Mouse (Mus musculus) left cerebral cortex, postnatal 4 days (tissue): ENCODE measurements around the gene Rhno1. TPM values are rescaled to one million over a fixed set of nuclear protein-coding genes. Genes with fewer than 3 reads are reported as not detected.

ENCODE experiments used
- DNase-seq: peaks from one replicate; pipeline ENCODE4 v3.0.0-alpha.2; 2022
- intact Hi-C: fragments of 180-260 bp; cut with DNase I; formaldehyde crosslinking; loops from one replicate; pipeline ENCODE4 v1.15.1; 2025
- total RNA-seq, 2 experiments: library from RNA; stranded (reverse); gene quantifications; 2 replicates each; pipeline ENCODE4 v1.2.3; 2021

Rhno1 gene
- total RNA-seq, 2 experiments from 2014 or later, result 35.5 to 36.8 TPM

DNA sequence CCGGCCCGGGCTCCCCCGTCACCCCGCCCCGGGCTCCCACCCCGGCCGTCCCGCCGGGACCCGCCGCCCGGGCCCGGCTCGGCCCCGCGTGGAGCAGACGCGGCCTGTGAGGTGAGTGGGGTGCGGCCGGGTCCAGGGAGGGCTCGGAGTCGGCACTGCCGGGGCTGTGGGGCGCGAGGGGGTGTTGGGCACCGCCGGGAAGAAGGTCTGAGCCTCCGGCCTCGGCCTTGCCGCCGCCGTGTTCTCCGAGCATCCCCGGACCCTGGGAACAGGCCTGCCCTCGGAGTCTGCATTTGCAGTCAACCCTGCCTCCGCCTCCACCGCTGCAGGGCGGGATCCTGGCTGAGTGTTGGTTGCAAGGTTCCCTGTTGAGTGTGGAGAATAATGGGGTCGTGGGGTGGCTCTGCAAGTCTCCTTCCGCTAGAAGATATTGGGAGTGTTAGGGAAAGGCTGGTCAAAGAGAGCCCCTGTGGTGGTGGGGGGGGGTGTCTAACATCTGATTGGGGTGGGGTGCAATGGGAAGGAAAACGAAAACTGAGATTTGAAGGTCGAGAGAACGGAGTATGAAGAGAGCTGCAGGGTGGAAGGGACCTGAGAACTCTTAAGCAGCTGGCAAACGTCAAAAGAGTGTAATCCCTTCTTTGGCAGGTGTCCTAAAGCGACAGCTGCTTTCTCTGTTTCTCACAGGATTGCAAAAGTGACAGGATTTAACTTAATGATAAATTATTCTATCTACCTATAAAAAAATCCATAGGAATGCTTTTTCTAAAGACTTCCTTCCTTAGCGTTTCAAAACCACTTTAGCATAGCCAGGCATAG lies 505 bp upstream of the Rhno1 start:
- intact Hi-C loops, result no loop called here
- DNase-seq, result peak; percentile 45

DNA sequence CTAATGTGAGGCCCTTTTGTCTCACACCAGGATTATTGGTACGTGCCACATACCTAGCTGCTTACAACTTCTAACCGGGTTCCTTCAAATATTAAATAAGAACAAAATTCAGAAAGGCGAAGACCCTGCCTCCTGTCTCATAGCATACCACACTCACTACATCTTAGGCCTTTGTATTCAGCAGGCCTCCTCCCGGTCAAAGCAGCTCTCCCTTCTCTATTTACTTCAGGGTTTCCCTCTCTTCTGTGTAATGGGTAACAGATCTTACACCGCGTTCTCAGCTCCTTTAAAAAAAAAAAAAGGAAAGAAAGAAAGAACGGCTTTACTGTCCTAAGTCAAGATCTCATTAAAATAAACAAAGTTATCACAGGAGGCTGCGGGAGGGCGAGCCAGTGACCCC lies 810 bp downstream of the Rhno1 start:
- DNase-seq, result no peak
- intact Hi-C loops, result no loop called here

DNA sequence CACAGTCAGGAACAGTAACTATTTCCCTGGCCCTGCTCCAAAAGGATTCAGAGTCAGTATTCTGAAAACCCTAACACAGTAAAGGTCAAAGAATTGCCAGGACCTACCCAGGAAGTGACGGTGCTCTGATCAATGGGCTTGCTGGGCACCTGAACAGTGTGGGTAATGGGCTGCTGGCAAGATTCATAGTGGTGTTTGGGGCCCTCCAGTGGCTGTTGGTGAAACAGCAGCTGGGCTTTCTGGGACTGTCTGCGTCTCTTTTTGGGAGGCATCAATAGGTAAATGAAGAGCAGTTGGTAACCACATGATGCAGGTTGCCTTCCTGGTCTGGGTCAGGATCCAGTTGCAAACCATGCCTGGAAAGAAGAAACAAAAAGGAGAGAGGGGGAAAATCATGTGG lies 3.7 kb downstream of the Rhno1 start:
- DNase-seq, result peak; percentile 69
- intact Hi-C loops, result loop anchor here (5.0 kb wide), 1 partner anchor 42 kb away; no protein-coding TSS in a partner anchor

DNA sequence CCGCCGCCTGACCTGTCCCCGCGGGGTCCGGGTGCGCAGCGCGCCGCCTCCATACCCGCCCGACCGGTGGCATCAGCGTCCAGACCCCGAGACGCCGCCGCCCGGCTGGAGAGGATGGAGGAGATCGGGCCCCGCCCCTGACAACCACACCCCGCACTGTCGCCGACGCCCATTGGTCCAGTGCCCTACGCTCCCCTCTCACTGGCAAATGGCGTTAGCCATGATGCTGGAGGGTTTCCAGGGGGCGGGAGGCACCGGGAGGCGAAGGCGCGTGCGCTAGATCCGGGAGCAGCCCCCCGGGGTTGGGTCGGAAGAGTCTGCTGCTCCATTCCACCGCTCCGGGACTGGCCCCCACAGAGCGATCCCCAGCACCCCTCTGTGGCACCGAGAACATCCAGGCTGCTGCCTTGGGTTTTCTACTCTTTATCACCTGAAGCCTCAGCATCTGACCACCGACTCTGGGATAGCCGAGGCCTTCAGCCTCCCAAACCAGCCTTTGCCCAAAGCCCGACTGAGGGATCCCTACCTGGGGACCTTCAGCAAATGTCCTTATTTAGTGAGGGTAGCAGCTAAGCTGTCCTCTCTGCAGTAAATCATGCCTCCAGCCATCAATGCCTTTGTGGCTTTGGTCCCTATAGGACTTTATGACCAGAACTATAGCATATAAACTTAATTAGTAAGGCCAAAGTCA lies 6.8 kb downstream of the Rhno1 start, which contains the start of gene Tulp3:
Gene Tulp3, minus strand, starts transcription at position 126 of the 691 bp plus-strand sequence.
- DNase-seq, result peak; percentile 99
- intact Hi-C loops, result loop anchor here (5.0 kb wide), 1 partner anchor 39 kb away; no protein-coding TSS in a partner anchor

DNA sequence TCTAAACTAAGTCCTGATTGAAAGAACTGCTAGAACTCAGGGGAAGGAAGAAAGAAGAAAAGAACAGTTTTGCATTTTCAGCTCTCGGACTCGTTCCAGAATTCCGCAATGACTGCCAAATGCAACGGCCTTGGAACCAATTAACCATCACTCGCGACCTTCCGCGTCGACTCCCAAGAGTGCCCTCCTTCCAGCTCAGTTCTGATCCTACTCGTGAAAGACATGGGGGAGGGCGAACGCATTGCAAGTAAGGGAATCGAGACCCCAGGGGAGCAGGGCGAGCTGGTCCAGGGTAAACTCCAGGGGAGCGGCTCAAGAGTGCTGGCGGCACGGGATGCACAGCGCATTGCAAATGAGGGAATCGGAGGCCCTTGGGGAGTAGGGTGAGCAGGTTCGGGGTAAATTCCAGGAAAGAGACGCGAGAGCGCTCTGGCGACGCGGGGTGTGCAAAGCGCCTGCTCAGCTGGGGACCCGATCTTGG lies 7.5 kb downstream of the Rhno1 start:
- intact Hi-C loops, result loop anchor here (5.0 kb wide), 1 partner anchor 38 kb away; no protein-coding TSS in a partner anchor
- DNase-seq, result peak; percentile 53

DNA sequence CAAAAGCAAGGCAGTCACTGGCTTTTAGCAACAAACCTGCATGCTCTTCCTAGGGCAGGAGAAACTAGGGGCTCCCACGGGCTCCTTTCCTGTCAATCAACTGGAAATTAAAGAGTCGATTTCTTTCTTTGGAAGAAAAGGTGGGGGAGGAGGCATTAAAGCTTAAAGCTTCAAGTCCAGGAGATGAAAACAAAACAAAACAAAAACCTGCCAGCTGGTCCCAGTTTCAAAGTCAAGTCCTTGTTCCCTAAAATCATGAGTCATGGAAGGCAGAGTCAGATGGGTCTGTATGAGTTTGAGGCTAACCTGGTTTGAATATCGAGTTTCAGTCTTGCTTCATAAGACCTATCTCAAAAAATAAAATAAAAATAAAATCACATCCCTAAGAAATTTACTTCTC lies 8.6 kb downstream of the Rhno1 start:
- intact Hi-C loops, result no loop called here
- no peak for DNase-seq

DNA sequence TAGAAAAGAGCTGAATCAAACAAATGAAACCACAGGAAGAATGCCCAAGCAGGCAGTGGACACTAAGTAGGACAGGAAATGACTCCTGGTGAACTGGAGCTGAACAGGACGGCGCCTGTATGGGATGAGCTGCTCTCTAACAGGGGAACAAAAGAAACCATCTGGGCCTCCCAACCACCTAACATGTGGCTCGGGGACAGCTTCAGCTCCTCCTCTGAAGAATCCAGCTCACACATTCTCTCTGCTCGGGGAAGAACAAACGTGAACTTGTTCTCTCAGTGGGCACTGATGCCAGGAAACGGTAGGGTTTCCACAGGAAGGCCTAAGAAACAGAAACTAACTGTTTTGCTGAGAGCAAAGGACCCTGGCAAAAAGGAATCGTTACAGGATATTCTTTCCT lies 13.0 kb downstream of the Rhno1 start:
- DNase-seq, result peak; percentile 35
- intact Hi-C loops, result no loop called here

DNA sequence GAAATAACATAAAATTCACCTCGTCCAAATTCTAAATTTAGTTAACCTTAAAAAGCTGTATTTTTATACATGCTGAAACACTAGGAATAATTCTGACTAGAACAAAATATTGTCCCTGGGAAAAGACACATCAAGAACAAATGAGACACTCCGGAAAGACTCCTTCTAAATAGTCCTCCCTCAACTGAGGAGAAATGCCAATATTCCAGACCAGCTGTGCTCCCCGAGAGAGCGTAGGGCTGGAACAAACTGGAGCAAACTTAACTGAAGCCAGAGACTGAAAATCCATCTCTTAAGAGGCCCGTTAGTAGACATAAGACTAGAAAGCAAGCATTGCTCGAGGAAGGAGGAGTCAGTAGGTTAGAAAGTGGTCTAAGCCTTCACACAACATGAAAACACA lies 15.9 kb downstream of the Rhno1 start:
- DNase-seq, result no peak
- intact Hi-C loops, result no loop called here

DNA sequence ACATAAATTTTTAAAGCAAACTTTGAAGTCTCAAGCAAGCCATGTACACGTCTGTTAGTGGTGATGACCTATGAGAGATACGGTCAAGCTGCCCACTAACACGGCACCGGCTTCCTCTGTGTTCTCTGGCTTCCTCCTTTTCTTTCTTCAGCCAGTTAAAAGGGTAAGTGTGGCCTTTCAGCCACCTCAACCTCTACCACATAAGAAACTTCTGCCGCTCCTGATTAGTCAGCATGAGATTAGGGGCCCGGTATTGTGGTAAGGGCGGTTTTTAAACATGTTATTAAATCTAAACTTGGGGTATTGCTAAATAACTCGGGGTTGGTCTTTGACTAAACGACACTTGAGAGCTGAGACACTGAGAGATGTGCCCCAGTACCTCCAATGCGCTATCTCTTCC lies 17.1 kb downstream of the Rhno1 start:
- intact Hi-C loops, result no loop called here

DNA sequence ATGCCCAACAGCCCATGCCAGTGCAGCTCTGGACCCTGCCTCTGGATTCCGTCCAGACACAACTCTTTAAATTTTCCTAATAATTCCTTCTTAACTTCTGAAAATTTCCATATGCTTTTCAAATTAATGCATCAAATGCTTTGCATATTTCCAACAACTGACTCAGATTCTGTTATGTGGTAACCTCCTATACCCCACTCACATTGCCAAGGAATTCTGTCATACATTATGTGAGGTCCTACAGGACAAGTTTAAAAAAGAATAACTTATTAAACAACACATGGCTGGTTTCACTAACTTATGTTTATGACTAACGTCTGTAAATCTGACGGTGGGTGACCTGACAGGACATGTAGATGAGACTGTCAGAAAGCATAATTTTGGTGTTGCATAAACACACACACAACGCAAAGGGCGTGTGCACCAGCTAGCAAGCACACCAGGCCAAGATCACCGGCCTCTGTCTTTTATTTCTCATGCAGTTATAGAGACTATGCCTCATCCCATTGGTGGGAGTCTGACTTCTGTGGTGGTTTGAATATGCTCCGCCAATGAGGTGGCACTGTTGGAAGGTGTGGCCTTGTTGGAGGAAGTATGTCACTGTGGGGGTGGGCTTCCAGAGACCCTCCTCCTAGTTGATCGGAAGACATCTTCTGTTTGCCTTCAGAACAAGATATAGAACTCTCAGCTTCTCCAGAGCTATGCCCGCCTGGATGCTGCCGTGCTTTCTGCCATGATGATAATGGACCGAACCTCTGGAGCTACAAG lies 20.6 kb downstream of the Rhno1 start:
- intact Hi-C loops, result no loop called here

More for the DNA sequence above, 17.1 kb downstream of the Rhno1 start:
- no peak for DNase-seq

DNA sequence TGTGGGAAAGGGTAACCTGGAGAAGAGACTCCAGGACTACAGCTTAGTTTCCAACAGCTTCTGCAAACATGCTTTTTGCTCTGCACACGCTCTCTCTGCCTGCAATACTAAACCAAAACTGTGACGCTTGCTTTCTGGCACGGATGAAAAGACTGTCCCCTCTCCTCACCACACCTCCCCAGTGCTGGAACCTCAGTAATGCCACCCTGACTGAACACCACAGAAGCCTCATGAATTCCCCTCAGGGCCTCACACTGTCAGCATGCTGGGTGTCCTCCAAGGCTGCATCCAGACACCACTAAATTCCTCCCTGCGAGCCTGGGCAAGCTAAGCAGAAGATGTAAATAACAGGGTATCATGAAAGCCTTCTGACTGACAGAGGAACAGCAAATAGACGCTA lies 23.8 kb downstream of the Rhno1 start:
- intact Hi-C loops, result no loop called here
- no peak for DNase-seq

More for the DNA sequence above, 20.6 kb downstream of the Rhno1 start:
- no peak for DNase-seq

DNA sequence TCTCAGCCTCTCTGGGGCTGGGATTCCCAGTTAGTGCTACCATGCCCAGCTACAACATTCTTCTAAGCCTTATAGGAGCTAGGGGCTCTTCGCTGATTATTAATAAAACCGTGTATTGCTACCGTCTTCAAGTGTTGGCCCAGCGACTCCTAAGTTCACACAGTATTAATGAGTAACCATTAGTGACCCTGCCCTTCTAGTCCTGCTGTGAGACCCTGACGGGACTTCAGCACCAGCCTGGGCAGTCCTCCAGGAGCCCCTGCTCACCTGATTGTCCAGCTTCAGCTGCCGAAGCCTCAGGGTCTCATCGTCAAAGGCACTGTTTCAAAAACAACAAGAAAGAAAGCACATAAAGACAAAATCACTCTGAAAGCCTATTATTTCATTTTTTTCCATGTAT lies 25.2 kb downstream of the Rhno1 start:
- DNase-seq, result no peak
- intact Hi-C loops, result no loop called here

DNA sequence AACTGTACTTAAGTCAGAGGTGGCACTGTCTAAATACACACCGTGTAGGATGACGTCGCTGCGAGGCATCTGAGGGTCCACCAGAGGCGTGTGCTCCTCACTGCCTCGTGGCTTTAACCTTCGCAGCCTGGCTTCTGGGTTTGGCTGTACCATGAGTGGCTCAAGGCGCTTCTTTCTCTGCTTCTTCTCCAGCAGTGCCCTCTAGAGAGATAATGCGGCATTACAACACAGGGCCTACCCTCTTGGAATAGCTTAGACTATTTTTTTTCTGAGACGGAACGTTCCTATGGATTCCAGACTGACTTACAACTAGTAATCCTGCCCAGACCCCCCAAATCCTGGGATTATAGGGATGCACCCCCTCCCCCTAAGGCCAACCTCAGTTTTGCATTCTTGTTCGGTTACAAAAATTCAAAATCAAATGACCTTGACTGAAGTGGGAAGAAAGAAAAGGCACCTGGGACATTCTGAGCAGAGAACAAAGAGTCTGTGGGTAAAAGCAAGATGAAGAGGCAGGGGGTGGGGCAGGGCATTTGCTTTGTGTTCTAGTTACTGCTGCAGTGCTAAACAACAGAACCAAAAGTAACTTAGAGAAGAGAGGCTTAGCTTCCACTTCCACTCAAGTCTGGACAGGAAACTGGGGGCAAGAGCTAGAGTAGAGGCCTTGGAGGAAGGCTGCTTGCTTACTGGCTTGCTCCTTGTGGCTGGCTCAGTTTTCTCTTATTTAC lies 28.1 kb downstream of the Rhno1 start:
- intact Hi-C loops, result loop anchor here (1.0 kb wide), 1 partner anchor 15 kb away; no protein-coding TSS in a partner anchor
- DNase-seq, result peak; percentile 81

DNA sequence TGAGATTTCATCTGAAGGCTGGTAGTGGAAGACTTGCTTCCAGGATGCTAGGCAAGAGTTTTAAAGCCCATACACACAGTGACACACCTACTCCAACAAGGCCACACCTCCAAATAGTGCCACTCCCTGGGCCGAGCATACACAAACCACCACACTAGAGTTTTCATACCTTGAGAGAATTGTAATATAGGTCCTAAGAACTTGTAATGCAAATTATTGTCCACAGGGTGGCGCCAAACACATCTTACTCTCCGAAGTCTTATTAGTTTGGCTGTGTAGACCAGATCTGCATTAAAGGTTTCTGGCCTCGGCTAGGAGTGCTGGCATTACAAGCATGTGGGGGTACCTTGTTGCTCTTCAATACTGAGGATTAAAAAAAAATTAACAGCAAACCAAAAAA lies 44.4 kb downstream of the Rhno1 start:
- intact Hi-C loops, result loop anchor here (5.0 kb wide), 2 partner anchors 39 to 94 kb away; partner anchors contain the start of gene Tulp3
- peak; percentile 51 for DNase-seq

DNA sequence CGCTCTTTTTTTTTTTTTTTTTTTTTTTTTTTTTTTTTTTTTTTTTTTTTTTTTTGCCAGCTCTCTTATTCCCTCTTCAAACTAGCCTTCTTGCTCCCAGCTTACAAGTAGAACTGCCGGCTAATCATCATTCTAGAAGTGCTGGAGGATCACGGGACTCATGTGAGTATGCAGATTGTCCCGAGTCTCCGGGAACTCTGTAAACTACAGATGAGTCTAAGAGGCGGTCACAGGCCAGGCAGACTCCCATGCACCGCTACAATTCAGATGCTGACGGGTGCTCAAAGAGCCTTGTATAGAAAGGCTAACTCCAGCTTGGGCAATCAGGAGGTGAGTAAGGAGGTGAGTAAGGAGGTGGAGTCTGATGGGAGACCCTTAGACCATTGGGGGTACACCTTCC lies 47.1 kb downstream of the Rhno1 start:
- DNase-seq, result no peak
- intact Hi-C loops, result loop anchor here (5.0 kb wide), 2 partner anchors 42 to 97 kb away; partner anchors contain the start of gene Tulp3

DNA sequence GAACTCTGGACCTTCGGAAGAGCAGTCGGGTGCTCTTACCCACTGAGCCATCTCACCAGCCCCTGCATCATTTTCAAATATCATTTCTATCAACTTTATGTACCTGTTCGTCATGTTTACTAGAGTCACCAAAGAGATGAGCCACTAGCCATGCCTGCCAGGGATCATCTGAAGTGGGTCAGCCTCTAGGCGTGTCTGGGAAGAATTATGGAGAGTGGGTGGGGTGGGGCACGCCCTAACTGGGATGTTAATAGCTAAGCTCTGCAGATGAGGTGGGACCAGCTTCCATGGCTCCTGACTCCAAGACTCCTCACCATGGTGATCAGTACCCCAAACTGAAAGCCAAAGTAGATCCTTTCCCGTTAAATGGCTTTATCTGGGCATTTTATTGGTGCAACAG lies 47.9 kb downstream of the Rhno1 start:
- intact Hi-C loops, result loop anchor here (5.0 kb wide), 2 partner anchors 43 to 98 kb away; partner anchors contain the start of gene Tulp3
- no peak for DNase-seq

DNA sequence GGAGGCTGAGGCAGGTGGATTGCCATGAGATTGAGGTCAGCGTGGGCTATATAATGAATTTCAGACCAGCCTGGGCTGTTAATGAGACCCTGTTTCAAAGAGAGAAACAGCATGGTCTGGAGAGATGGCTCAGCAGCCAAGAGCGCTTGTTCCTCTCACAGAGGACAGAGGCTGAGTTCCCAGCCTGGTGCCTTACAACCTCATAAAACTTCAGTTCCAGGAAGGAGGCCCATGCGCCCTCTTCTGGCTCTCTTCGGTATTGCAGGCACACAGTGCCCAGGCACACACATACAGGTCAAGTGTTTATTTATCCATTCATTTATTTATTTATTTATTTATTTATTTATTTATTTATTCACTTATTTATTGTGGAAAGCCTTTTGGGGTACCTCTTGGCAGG lies 54.4 kb downstream of the Rhno1 start:
- DNase-seq, result peak; percentile 68
- intact Hi-C loops, result loop anchor here (5.0 kb wide), 1 partner anchor 71 kb away; no protein-coding TSS in a partner anchor
